19 mouse cellular contexts compared by ENCODE assay signal in the genomic region with DNA sequence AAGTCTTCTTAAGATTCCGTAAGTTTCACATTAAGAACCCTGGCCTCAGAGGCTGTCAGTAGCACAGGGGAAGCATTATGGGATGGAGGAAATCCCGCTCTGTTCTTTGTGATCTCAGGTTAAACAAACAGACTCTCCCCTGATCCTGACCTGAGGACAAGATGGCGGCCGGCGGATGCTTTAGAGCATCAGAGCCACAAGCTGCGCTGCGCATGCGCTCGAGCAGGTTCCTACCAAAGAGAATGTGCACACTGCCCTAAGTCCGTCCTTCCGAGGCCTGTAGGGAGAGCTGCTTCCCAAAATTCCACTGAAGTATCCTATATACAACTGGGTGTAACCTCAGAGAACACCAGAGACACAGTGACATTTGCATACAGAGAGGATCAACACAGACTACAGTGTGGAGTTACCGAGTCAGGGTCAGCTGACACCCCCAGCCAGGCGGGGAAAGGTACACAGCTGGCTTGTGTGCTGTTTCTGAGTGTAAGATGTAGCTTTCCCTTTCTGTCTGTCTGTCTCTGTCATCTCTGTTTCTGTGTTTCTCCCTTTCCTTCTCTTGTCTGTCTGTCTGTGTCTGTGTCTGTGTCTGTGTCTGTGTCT. TPM values are rescaled to one million over a fixed set of nuclear protein-coding genes. Genes with fewer than 3 reads are reported as not detected.
DNase-seq lines count a peak whose midpoint lies in the region; ATAC-seq and TF ChIP-seq lines count a peak whose summit lies in the region.
"Had no signal": no experiment of that assay in that cellular context is flagged by ENCODE, and none has a peak within 500 bp of the region (broad histone marks: within the 10 kb centered on the region; RNA-seq: fewer than 3 reads in every experiment).

No protein-coding gene starts in this region.

- WGBS in spleen, adult 2 months: 77% methylated on average over 13 of the region's 13 CpGs
- WGBS in kidney, embryonic 16.5 days: 80% methylated on average over 13 of the region's 13 CpGs

- 0 out of 2 replicates have a peak, but pooled peaks cover 3% of the 10 kb centered on the region for H3K36me3 ChIP-seq in spleen, adult 2 months (ENCODE audit: control insufficient read depth, insufficient read depth, low read length)
- H3K36me3 ChIP-seq in kidney, embryonic 16.5 days (ENCODE audit: insufficient read depth, low read length): no peaks in the 10 kb centered on the region
- H3K36me3 ChIP-seq: heart, embryonic 10.5 days; hindbrain, embryonic 12.5 days; midbrain, embryonic 10.5 days had no signal

- no peak for DNase-seq in spleen, adult 2 months (ENCODE audit: low read depth in 1 of 2, low spot score in 2 of 2)
- no peak for DNase-seq in spleen, postnatal 14 days (ENCODE audit: low spot score in 2 of 2)
- peak; percentile 59 for DNase-seq in WW6 (ENCODE audit: low read depth, low spot score)
- DNase-seq in layer of hippocampus, postnatal 10 days (ENCODE audit: low spot score in 2 of 2): no peak
- DNase-seq: cerebellum, adult 2 months; gastrocnemius, postnatal 36 days; heart, postnatal 10 days; lung, adult 18-20 months; retina, postnatal 1 day had no signal

- no peaks in the 10 kb centered on the region for H3K9me3 ChIP-seq in kidney, embryonic 16.5 days (ENCODE audit: low read length)
- H3K9me3 ChIP-seq: heart, embryonic 10.5 days; hindbrain, embryonic 12.5 days; midbrain, embryonic 10.5 days had no signal

- H3K4me3 ChIP-seq in spleen, adult 2 months (ENCODE audit: extremely low read depth, insufficient read depth, insufficient read length): peak overlapping the region; percentile 3; the same call in 1 of the 2 replicates
- H3K4me3 ChIP-seq in kidney, embryonic 16.5 days (ENCODE audit: low read length): no peak overlapping the region
- H3K4me3 ChIP-seq: erythroblast, embryonic 14.5 days; heart, embryonic 10.5 days; hindbrain, embryonic 12.5 days; midbrain, embryonic 10.5 days had no signal

- ATAC-seq in CD4-positive, CD25-positive, alpha-beta regulatory T cell, adult 4 months: peak; percentile 39
- peak; percentile 24; the same call in 1 of the 2 replicates for ATAC-seq in neutrophil, adult 5-6 weeks (ENCODE audit: extremely low read depth, insufficient number of reproducible peaks, low FRiP score, poor library complexity, severe bottlenecking)
- ATAC-seq in kidney, embryonic 16.5 days (ENCODE audit: low FRiP score, low TSS enrichment): no peak
- ATAC-seq: forebrain, embryonic 14.5 days had no signal

- peak overlapping the region; percentile 34 for H3K27ac ChIP-seq in spleen, adult 2 months (ENCODE audit: insufficient read depth, low read length)
- H3K27ac ChIP-seq in kidney, embryonic 16.5 days (ENCODE audit: low read length): no peak overlapping the region
- H3K27ac ChIP-seq: heart, embryonic 10.5 days; hindbrain, embryonic 12.5 days; midbrain, embryonic 10.5 days; stomach, postnatal 0 days had no signal

- no peak overlapping the region for H3K9ac ChIP-seq in kidney, embryonic 16.5 days (replicated peaks; ENCODE audit: low read length)
- H3K9ac ChIP-seq: hindbrain, embryonic 12.5 days had no signal

- no peak for TF ChIP-seq POLR2A in spleen, adult 2 months (IDR thresholded peaks at IDR 0.05; ENCODE audit: low read depth, low read length)

- no peaks in the 10 kb centered on the region for H3K27me3 ChIP-seq in spleen, adult 2 months (ENCODE audit: control insufficient read depth, insufficient read depth, low read length)
- H3K27me3 ChIP-seq in kidney, embryonic 16.5 days (ENCODE audit: insufficient read depth, low read length): no peaks in the 10 kb centered on the region
- H3K27me3 ChIP-seq: hindbrain, embryonic 12.5 days had no signal

- peaks cover 43% of the 10 kb centered on the region for H3K4me1 ChIP-seq in spleen, adult 2 months (ENCODE audit: control insufficient read depth, insufficient read depth, insufficient read length)
- H3K4me1 ChIP-seq in kidney, embryonic 16.5 days (ENCODE audit: insufficient read depth, low read length): no peaks in the 10 kb centered on the region
- H3K4me1 ChIP-seq: heart, embryonic 10.5 days; hindbrain, embryonic 12.5 days; midbrain, embryonic 10.5 days had no signal

- TF ChIP-seq CTCF in spleen, adult 2 months (IDR thresholded peaks at IDR 0.05; ENCODE audit: extremely low read depth, insufficient read depth, insufficient read length, insufficient replicate concordance): no peak

- no peak overlapping the region for H3K4me2 ChIP-seq in kidney, embryonic 16.5 days (replicated peaks; ENCODE audit: low read depth, low read length)
- H3K4me2 ChIP-seq: hindbrain, embryonic 12.5 days; liver, embryonic 11.5 days had no signal

RNA-seq across cellular contexts. Expression of gene Rhoh, which starts 10.4 kb away (rescaled TPM):
- 28.0 and 33.6 TPM in 2 replicates for polyA plus RNA-seq in spleen, adult 2 months (2012; rRNA removed)
- 100 to 1,000 TPM; 342 to 463 TPM for polyA plus RNA-seq in CD4-positive, CD25-positive, alpha-beta regulatory T cell, adult 4 months (2017; shearing (Covaris generic))
- 148 and 161 TPM in 2 replicates for total RNA-seq in neutrophil, adult 5-6 weeks (2017)
- 1 to 10 TPM; 1.1 to 1.2 TPM for total RNA-seq in layer of hippocampus, postnatal 10 days (2021)
- polyA plus RNA-seq in kidney, embryonic 16.5 days (2015; fragmentation: Nextera tagmentation; extraction: Ambion mirVana): 0.80 and 0.84 TPM in 2 replicates
- polyA plus RNA-seq: erythroblast, embryonic 14.5 days had no signal

Comparison
In these comparisons a context has a peak if more than half of its experiments do, and no peak if none do; other contexts are left out.
1. RNA of gene Rhoh, which starts 10.4 kb away (polyA plus RNA-seq): 342 to 463 TPM in CD4-positive, CD25-positive, alpha-beta regulatory T cell, adult 4 months and 28.0 to 33.6 TPM in spleen, adult 2 months; 0.80 to 0.84 TPM in kidney, embryonic 16.5 days; every median in the first group is over 10 times any median in the second.